Mouse (Mus musculus) embryonic fibroblast, embryonic 13.5 days (primary cell): ENCODE measurements at regions not wholly inside any gene's neighbourhood (a gene's known extent, or its start where the extent isn't known, plus 50 kb on each side); places are given as distances from the start of the nearest gene placed in this dataset.

Source experiments
- H3K27ac ChIP-seq: 2 replicates; pipeline ENCODE4 v1.5.1; 2012; ENCODE audit warnings: low read length, control low read depth, inconsistent platforms; ENCODE audit not compliant: insufficient read depth
- H3K4me1 ChIP-seq: 2 replicates; pipeline ENCODE4 v1.6.1; 2011; ENCODE audit warnings: low read length; ENCODE audit not compliant: control insufficient read depth, insufficient read depth
- H3K4me3 ChIP-seq: 2 replicates; pipeline ENCODE4 v1.5.1; 2011; ENCODE audit warnings: mild to moderate bottlenecking, control low read depth, low read length; ENCODE audit not compliant: insufficient read depth
- CTCF ChIP-seq: IDR thresholded peaks from 2 replicates; pipeline ENCODE4 v1.5.1; 2011; ENCODE audit warnings: mild to moderate bottlenecking, control low read depth, low read length, moderate library complexity, borderline replicate concordance; ENCODE audit not compliant: insufficient read depth
- POLR2A ChIP-seq: IDR thresholded peaks from 2 replicates; pipeline ENCODE4 v1.6.1; 2011; ENCODE audit warnings: low read depth, mild to moderate bottlenecking, control low read depth, low read length, moderate library complexity

DNA sequence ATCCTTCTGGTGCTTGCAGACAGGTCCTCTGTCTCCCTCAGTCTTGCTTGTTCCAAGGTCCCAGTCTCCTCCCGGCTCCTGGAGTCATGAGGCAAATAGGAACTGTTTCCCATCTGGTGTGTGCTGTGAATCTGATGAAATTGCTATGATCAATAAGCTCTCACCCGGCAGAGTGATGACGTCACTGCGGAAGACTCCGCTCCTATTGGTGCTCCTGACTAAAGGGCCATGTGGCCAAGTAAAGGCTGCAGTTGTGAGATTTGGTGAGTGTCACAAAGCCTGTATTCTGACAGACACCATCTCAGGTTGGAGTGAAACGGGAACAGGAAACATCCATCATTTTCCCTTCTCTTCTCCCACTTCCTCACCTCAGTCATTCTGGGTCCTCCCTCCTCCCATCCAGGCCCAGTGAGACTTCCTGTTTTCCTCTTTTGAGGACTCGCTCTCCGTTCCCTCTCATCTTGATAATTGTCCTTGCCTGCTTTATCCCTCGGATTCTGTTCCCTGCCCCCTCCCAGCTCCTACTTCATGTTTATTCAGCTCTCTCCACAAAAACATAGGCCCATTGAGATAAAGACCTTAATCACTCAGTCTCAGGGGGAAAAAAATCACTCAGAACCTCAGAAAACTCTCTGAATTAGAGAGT is 133.4 kb downstream of the Fam43a start:
- peaks cover 18% of the 10 kb centered on the region for H3K4me1 ChIP-seq

DNA sequence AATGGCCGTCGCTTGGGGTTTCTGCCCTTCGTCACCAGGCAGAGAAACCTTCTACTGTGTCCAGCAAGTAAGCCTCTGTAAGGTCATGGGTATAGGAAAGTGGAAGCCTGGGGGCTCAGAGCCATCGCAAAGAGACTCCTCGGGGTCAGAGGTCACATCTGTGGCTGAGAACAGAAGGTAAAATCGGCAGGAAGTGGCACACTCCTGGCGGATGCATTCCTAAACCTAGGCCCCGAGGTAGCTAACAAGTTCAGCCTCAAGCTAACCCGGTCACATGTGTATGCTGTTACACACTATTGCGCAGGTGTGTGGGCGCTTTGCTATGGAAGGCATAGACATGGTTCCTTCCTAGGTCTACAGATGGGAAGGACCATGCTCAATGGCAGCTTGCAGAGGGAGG is 134.0 kb downstream of the Fam43a start:
- Histone ChIP-seq H3K27ac (no peak overlapping the region), H3K4me1 (peaks cover 18% of the 10 kb centered on the region)
- TF ChIP-seq POLR2A: no peak
- TF ChIP-seq CTCF: no peak

More for the DNA sequence above, 133.4 kb downstream of the Fam43a start:
- Histone ChIP-seq H3K27ac (no peak overlapping the region), H3K4me3 (no peak overlapping the region)
- TF ChIP-seq CTCF (no peak), POLR2A (no peak)

DNA sequence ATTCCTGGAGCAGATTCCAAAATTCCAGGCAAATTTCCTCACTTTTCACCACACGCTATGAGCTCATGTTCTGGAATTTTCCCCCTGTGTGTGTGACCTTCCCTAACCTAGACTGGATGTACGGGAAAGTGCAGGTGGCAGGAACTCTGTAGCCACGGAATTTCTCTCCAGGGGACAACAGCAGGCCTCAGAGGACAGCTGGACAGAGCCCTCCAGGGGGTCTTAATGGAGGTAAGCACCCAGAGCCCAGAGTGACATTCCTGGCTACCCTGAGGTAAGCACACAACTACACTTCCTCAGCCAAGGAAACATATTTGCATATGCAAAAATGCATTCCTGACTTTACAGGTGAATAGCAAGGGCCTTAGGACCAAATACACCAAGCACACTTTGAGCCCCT is 135.8 kb downstream of the Fam43a start:
- H3K4me1 ChIP-seq: peaks cover 18% of the 10 kb centered on the region
- no peak overlapping the region for H3K27ac ChIP-seq
- TF ChIP-seq POLR2A: no peak
- no peak for TF ChIP-seq CTCF
- H3K4me3 ChIP-seq: no peak overlapping the region

More for the DNA sequence above, 134.0 kb downstream of the Fam43a start:
- H3K4me3 ChIP-seq: no peak overlapping the region

DNA sequence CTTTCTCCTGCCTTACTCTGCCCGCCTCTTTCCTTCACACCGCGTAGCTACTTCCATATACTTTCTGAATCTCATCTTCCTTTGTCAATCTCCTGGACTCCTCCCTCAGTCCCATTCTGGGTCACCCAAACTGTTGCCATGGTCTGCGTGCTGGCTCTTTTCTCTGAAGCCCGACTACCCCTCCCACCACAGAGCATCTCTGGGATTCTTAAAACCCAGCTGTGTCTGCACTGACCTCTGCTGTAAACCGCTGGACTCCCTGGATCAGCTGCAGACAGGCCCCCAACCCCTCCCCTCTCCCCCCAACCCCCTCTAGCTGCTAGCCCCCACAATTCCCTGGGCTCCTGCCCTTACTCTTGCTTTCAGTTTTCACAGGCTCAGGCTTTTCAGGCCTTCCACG is 136.4 kb downstream of the Fam43a start:
- no peak for TF ChIP-seq POLR2A
- no peak for TF ChIP-seq CTCF
- Histone ChIP-seq H3K4me3 (no peak overlapping the region), H3K4me1 (peaks cover 18% of the 10 kb centered on the region), H3K27ac (peak overlapping the region; percentile 45; the same call in 1 of the 2 replicates)

DNA sequence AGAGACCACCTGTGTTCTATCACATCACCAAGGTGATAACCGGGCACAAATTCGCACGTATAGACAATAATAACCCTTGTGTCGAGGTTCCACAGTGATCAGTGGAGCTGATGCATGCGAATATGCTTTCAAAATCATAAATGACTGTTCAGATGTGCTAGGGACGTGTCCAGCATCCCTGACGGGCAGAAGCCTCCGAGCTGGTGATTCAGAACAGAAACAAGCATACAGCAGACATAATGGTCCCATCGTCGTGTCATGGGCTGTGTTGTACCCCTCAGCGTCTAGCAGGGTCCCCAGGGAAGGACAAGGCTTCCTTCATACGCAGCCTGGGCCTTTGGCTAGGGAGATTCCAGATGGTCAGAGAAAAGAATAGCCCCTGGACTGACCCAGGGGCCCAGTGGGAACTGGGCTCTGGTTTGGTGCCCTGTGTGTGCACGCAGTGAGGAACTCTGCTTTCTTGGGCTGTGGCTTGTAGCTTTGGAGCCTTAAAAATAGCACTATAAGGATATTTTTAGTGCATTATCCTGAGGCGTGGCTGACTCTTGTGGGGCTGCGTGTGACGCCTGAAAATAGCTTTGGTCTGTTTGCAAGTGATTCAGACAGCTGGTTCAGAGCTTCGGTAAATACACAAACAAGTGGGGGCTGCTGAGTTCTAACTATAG is 137.3 kb downstream of the Fam43a start:
- TF ChIP-seq CTCF (no peak), POLR2A (no peak)
- Histone ChIP-seq H3K4me3 (no peak overlapping the region), H3K4me1 (peaks cover 18% of the 10 kb centered on the region), H3K27ac (peak overlapping the region; percentile 73)

DNA sequence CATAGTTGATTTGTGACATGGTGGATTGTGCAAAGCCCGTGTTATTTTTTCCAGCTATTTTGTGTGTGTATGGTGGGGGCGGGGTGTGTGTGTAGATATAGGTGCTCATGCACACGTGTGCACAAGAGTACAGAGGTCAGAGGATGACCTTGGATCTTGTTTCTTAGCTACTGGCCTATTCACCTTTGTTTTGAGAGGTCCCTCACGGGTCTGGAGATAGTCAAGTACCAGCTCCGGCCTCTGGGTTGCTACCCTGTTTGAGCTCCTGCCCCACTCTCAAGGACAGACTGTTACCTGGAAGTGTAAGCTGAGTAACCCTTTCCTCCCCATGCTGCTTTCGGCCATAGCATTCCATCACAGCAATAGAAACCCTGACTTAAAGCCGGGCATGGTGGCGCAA is 138.0 kb downstream of the Fam43a start:
- Histone ChIP-seq H3K4me1 (peaks cover 18% of the 10 kb centered on the region), H3K27ac (no peak overlapping the region), H3K4me3 (no peak overlapping the region)
- TF ChIP-seq CTCF (no peak), POLR2A (no peak)

DNA sequence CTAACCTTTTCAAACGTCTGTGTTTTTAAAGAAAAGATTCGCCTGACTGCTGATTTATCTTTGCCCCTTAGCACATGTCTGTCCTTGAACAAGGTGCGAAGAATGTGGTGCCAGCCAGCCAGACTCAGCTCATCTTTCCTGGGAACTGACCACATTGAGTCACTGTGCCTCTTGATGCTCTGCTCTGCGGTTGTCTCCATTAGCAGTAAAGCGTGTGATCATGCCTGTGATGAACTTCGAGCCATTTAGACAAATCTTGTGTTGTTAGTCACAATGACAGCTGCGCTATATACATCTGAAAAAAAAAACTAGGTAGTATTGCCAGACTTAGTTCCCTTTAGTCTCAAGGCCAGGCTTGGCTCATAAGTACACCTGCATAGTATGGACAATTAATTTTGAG is 140.1 kb downstream of the Fam43a start:
- H3K4me3 ChIP-seq: no peak overlapping the region
- TF ChIP-seq POLR2A (no peak), CTCF (no peak)
- H3K4me1 ChIP-seq: peaks cover 14% of the 10 kb centered on the region; the same call in 1 of the 2 replicates
- no peak overlapping the region for H3K27ac ChIP-seq

DNA sequence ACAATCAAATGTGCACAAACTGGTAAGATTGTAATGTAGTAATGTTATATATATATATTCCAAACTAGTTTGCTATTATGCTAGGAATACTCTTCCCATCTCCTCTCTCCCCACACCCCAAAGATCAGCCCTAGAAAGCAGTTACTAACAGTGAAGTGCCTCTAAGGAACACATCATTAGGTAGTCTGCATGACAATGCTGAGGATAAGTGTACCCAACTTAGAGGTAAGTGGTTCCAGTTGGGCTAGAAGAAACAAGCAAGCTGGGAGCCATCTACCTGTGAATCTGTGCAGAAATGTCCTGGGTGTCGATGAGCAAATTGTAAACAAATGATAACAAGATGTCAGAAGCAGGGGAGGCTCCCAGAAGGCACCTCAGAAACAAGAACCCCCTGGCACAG is 141.7 kb downstream of the Fam43a start:
- Histone ChIP-seq H3K4me3 (no peak overlapping the region), H3K4me1 (peaks cover 5% of the 10 kb centered on the region; the same call in 1 of the 2 replicates), H3K27ac (no peak overlapping the region)
- no peak for TF ChIP-seq POLR2A
- no peak for TF ChIP-seq CTCF

DNA sequence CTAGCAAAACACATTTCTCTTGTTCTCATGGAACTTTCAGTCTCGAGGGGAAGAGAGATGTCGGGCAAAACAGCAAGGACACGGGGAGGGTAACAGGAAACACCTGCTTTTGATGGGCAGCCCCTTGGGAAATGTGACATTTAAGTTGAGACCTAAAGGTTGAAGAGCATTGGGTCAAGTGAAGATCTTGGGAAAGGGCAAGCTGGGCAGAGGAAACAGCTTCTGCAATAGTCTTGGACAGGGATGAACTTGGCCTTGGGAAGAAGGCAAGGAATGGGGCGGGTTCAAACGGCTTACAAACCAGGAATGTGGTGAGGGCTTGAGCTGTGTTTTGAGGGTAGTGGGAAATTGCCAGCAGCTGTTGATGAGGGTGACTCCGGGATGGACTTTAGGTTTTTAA is 143.0 kb downstream of the Fam43a start:
- TF ChIP-seq CTCF (no peak), POLR2A (no peak)
- Histone ChIP-seq H3K4me3 (no peak overlapping the region), H3K4me1 (no peaks in the 10 kb centered on the region), H3K27ac (no peak overlapping the region)

DNA sequence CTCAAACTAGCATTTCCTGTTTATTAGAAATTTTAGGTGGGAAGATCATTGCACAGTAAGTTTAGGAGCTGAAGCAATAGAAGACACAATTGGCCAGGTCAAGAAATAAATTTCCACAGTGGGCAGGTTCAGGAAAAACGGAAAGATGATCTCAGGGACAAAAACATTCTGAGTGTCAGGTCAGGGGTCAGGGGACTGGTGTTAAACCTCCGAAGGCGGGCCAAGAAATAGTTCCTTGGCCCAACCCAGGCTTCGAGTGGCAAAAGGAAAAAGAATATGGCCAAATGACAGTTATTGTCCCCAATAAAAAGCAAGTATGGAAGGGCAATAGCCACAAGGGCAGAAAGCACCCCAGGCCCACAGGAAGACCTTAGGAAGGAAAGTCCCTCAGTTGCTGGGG is 144.0 kb downstream of the Fam43a start:
- H3K4me3 ChIP-seq: no peak overlapping the region
- no peaks in the 10 kb centered on the region for H3K4me1 ChIP-seq
- H3K27ac ChIP-seq: no peak overlapping the region
- TF ChIP-seq POLR2A: no peak
- no peak for TF ChIP-seq CTCF
